Mouse (Mus musculus) forebrain, postnatal 0 days (tissue): Measurements from ENCODE around the gene Tmed8. TPM values are rescaled to one million over a fixed set of nuclear protein-coding genes. Genes with fewer than 3 reads are reported as not detected.
A peak's percentile ranks its signal among the peaks of the same experiment; 100 is the strongest.

Experiments
- ATAC-seq: fragments of 200-750 bp; cut with Nextera tagmentation; 2 replicates; pipeline ENCODE4 v1.8.0; 2017; ENCODE audit warnings: mild to moderate bottlenecking, moderate library complexity
- DNase-seq: peaks from one replicate; pipeline ENCODE4 v3.0.0-alpha.2; 2015
- H3K27ac ChIP-seq: fragments of 300-500 bp; sonication (generic); 2 replicates; pipeline ENCODE4 v1.5.1; 2014; ENCODE audit warnings: low read depth, mild to moderate bottlenecking, antibody characterized with exemption, low read length, moderate library complexity, mixed read lengths
- H3K27me3 ChIP-seq: fragments of 300-500 bp; sonication (generic); 2 replicates; pipeline ENCODE4 v1.6.1; 2014; ENCODE audit warnings: mild to moderate bottlenecking, low read length, mixed read lengths; ENCODE audit not compliant: insufficient read depth
- H3K36me3 ChIP-seq: fragments of 300-500 bp; sonication (generic); 2 replicates; pipeline ENCODE4 v1.6.1; 2014; ENCODE audit warnings: mild to moderate bottlenecking, moderate library complexity; ENCODE audit not compliant: insufficient read depth
- H3K4me1 ChIP-seq: fragments of 300-500 bp; sonication (generic); 2 replicates; pipeline ENCODE4 v1.6.1; 2014; ENCODE audit warnings: antibody characterized with exemption; ENCODE audit not compliant: insufficient read depth
- H3K4me2 ChIP-seq: fragments of 300-500 bp; sonication (generic); 2 replicates; pipeline ENCODE4 v1.6.1; 2014; ENCODE audit warnings: low read depth, mild to moderate bottlenecking, moderate library complexity
- H3K4me3 ChIP-seq: fragments of 300-500 bp; sonication (generic); 2 replicates; pipeline ENCODE4 v1.5.1; 2014; ENCODE audit warnings: low read depth, low read length, mixed read lengths
- H3K9ac ChIP-seq: fragments of 300-500 bp; sonication (generic); 2 replicates; pipeline ENCODE4 v1.6.1; 2014; ENCODE audit warnings: mild to moderate bottlenecking
- H3K9me3 ChIP-seq: fragments of 300-500 bp; sonication (generic); 2 replicates; pipeline ENCODE4 v1.6.1; 2016; ENCODE audit warnings: low read length
- CTCF ChIP-seq: sonication (generic); IDR thresholded peaks from 2 replicates; pipeline ENCODE4 v1.5.1; 2016; ENCODE audit warnings: antibody characterized with exemption, control low read depth, low read depth
- WGBS: fragments of 180-500 bp; shearing (Covaris S2); extraction: QIAGEN DNeasy Blood & Tissue Kit; methylation state at CpG from one replicate; pipeline ENCODE4 v1.1.7; 2014; 5-methylcytosine and 5-hydroxymethylcytosine counted together
- polyA plus RNA-seq: library from polyadenylated mRNA; unstranded; fragments of >200 nt; fragmentation: Nextera tagmentation; extraction: Ambion mirVana; gene quantifications from 2 replicates; pipeline ENCODE4 v1.2.1, GENCODE M21; 2015
- total RNA-seq: library from RNA; depleted of rRNA; stranded (reverse); fragments of >200 nt; gene quantifications from 2 replicates; pipeline ENCODE4 v1.2.3, GENCODE M21; 2014

Gene Tmed8
- total and polyA plus RNA-seq, 2 experiments from 2014 or later, result 3.2 to 16.4 TPM

- peak overlapping the region; percentile 92 for H3K9ac ChIP-seq
- ATAC-seq (no peak), DNase-seq (no peak)
- H3K27ac ChIP-seq, result no peak overlapping the region
- H3K4me2 ChIP-seq, result peak overlapping the region; percentile 81
- no peaks in the 10 kb centered on the region for H3K9me3 ChIP-seq
- H3K36me3 ChIP-seq, result no peaks in the 10 kb centered on the region
- H3K4me3 ChIP-seq, result peak overlapping the region; percentile 91
- TF ChIP-seq CTCF, result no peak
- peaks cover 8% of the 10 kb centered on the region; the same call in 1 of the 2 replicates for H3K4me1 ChIP-seq
- 42% methylated on average over 6 of the region's 6 CpGs for WGBS
- no peaks in the 10 kb centered on the region for H3K27me3 ChIP-seq
Observed at GRCm38 (mm10) chr12:87198792-87199191, 1.5 kb downstream of the Tmed8 start.

GRCm38 (mm10) chr12:87196310-87196709, 3.9 kb downstream of the Tmed8 start:
- TF ChIP-seq CTCF, result no peak
- H3K9me3 ChIP-seq, result no peaks in the 10 kb centered on the region

GRCm38 (mm10) chr12:87195069-87195468, 5.2 kb downstream of the Tmed8 start:
- no peak overlapping the region for H3K4me2 ChIP-seq
- no peak for TF ChIP-seq CTCF

More at GRCm38 (mm10) chr12:87196310-87196709, 3.9 kb downstream of the Tmed8 start:
- Histone ChIP-seq H3K4me3 (no peak overlapping the region), H3K4me2 (no peak overlapping the region), H3K4me1 (peaks cover 8% of the 10 kb centered on the region; the same call in 1 of the 2 replicates), H3K27ac (no peak overlapping the region), H3K9ac (no peak overlapping the region), H3K36me3 (no peaks in the 10 kb centered on the region), H3K27me3 (no peaks in the 10 kb centered on the region)
- no peak for DNase-seq
- ATAC-seq, result no peak

GRCm38 (mm10) chr12:87193008-87193407, 7.2 kb downstream of the Tmed8 start:
- H3K4me3 ChIP-seq, result no peak overlapping the region
- H3K4me1 ChIP-seq, result no peaks in the 10 kb centered on the region
- 91% methylated on average over 3 of the region's 3 CpGs for WGBS
- no peaks in the 10 kb centered on the region for H3K27me3 ChIP-seq
- TF ChIP-seq CTCF, result no peak
- no peak overlapping the region for H3K4me2 ChIP-seq
- ATAC-seq (no peak), DNase-seq (no peak)
- no peak overlapping the region for H3K27ac ChIP-seq
- no peak overlapping the region for H3K9ac ChIP-seq
- no peaks in the 10 kb centered on the region for H3K36me3 ChIP-seq
- no peaks in the 10 kb centered on the region for H3K9me3 ChIP-seq

More at GRCm38 (mm10) chr12:87195069-87195468, 5.2 kb downstream of the Tmed8 start:
- DNase-seq, result no peak
- Histone ChIP-seq H3K9ac (no peak overlapping the region), H3K9me3 (no peaks in the 10 kb centered on the region), H3K36me3 (no peaks in the 10 kb centered on the region), H3K27ac (no peak overlapping the region), H3K27me3 (no peaks in the 10 kb centered on the region), H3K4me1 (peaks cover 5% of the 10 kb centered on the region; the same call in 1 of the 2 replicates), H3K4me3 (no peak overlapping the region)
- ATAC-seq, result no peak
- 84% methylated on average over 1 of the region's 1 CpGs for WGBS

GRCm38 (mm10) chr12:87177631-87178030, 22.6 kb downstream of the Tmed8 start:
- no peak overlapping the region for H3K9ac ChIP-seq
- H3K27ac ChIP-seq, result no peak overlapping the region
- no peaks in the 10 kb centered on the region for H3K4me1 ChIP-seq
- ATAC-seq (no peak), DNase-seq (no peak)
- no peaks in the 10 kb centered on the region for H3K9me3 ChIP-seq
- H3K4me2 ChIP-seq, result no peak overlapping the region
- no peak for TF ChIP-seq CTCF
- H3K36me3 ChIP-seq, result peaks cover 21% of the 10 kb centered on the region
- no peak overlapping the region for H3K4me3 ChIP-seq
- no peaks in the 10 kb centered on the region for H3K27me3 ChIP-seq
- whole genome bisulfite sequencing, result 96% methylated on average over 4 of the region's 4 CpGs

GRCm38 (mm10) chr12:87175194-87175946, 24.9 kb downstream of the Tmed8 start:
- no peak for TF ChIP-seq CTCF
- H3K36me3 ChIP-seq, result peaks cover 36% of the 10 kb centered on the region
- H3K27me3 ChIP-seq, result no peaks in the 10 kb centered on the region
- no peaks in the 10 kb centered on the region for H3K9me3 ChIP-seq
- no peak overlapping the region for H3K9ac ChIP-seq
- DNase-seq (no peak), ATAC-seq (no peak; the same call in 1 of the 2 replicates)
- H3K27ac ChIP-seq, result no peak overlapping the region
- no peak overlapping the region for H3K4me3 ChIP-seq
- no peak overlapping the region for H3K4me2 ChIP-seq
- H3K4me1 ChIP-seq, result no peaks in the 10 kb centered on the region
- 73% methylated on average over 4 of the region's 4 CpGs for WGBS

- Histone ChIP-seq H3K4me2 (no peak overlapping the region), H3K27ac (no peak overlapping the region), H3K27me3 (no peaks in the 10 kb centered on the region), H3K4me3 (no peak overlapping the region), H3K9ac (no peak overlapping the region), H3K9me3 (no peaks in the 10 kb centered on the region), H3K4me1 (no peaks in the 10 kb centered on the region), H3K36me3 (peaks cover 13% of the 10 kb centered on the region; the same call in 1 of the 2 replicates)
- ATAC-seq (no peak), DNase-seq (no peak)
- WGBS, result 89% methylated on average over 5 of the region's 5 CpGs
- TF ChIP-seq CTCF, result no peak
Observed at GRCm38 (mm10) chr12:87160815-87161214, 39.4 kb downstream of the Tmed8 start.
